Mouse (Mus musculus) embryonic facial prominence, embryonic 11.5 days (tissue): ENCODE measurements around the gene Tnni3. TPM values are rescaled to one million over a fixed set of nuclear protein-coding genes. Genes with fewer than 3 reads are reported as not detected.
A peak's percentile ranks its signal among the peaks of the same experiment; 100 is the strongest.

Experiments
- ATAC-seq: fragments of 200-750 bp; cut with Nextera tagmentation; replicated peaks from 2 replicates; pipeline ENCODE4 v1.8.0; 2017; ENCODE audit warnings: low read depth; ENCODE audit not compliant: insufficient number of reproducible peaks, low FRiP score, low TSS enrichment
- DNase-seq: peaks from one replicate; pipeline ENCODE4 v3.0.0-alpha.2; 2015; ENCODE audit warnings: low spot score
- H3K27ac ChIP-seq: fragments of 300-500 bp; sonication (generic); replicated peaks from 2 replicates; pipeline ENCODE4 v1.5.1; 2014; ENCODE audit warnings: mild to moderate bottlenecking, low read depth, low read length, control low read depth
- H3K27me3 ChIP-seq: fragments of 300-500 bp; sonication (generic); 2 replicates; pipeline ENCODE4 v1.6.1; 2014; ENCODE audit warnings: mild to moderate bottlenecking, low read length, moderate library complexity, mixed read lengths; ENCODE audit not compliant: control insufficient read depth, insufficient read depth
- H3K36me3 ChIP-seq: fragments of 300-500 bp; sonication (generic); replicated peaks from 2 replicates; pipeline ENCODE4 v1.6.1; 2014; ENCODE audit warnings: low read depth, mild to moderate bottlenecking, low read length, moderate library complexity, mixed read lengths; ENCODE audit not compliant: control insufficient read depth, insufficient read depth
- H3K4me1 ChIP-seq: fragments of 300-500 bp; sonication (generic); 2 replicates; pipeline ENCODE4 v1.6.1; 2014; ENCODE audit warnings: low read length, mixed read lengths; ENCODE audit not compliant: control insufficient read depth, insufficient read depth
- H3K4me2 ChIP-seq: fragments of 300-500 bp; sonication (generic); 2 replicates; pipeline ENCODE4 v1.6.1; 2014; ENCODE audit warnings: low read depth, mild to moderate bottlenecking, control low read depth, low read length, moderate library complexity
- H3K4me3 ChIP-seq: fragments of 300-500 bp; sonication (generic); 2 replicates; pipeline ENCODE4 v1.5.1; 2014; ENCODE audit warnings: low read depth, low read length, control low read depth
- H3K9ac ChIP-seq: fragments of 300-500 bp; sonication (generic); replicated peaks from 2 replicates; pipeline ENCODE4 v1.6.1; 2014; ENCODE audit warnings: mild to moderate bottlenecking, control low read depth, low read length
- H3K9me3 ChIP-seq: fragments of 300-500 bp; sonication (generic); replicated peaks from 2 replicates; pipeline ENCODE4 v1.6.1; 2016; ENCODE audit warnings: mild to moderate bottlenecking, low read length, inconsistent platforms, mixed read lengths; ENCODE audit not compliant: control insufficient read depth
- WGBS: fragments of 180-500 bp; shearing (Covaris S2); extraction: QIAGEN DNeasy Blood & Tissue Kit; methylation state at CpG from one replicate; pipeline ENCODE4 v1.1.7; 2014; 5-methylcytosine and 5-hydroxymethylcytosine counted together
- polyA plus RNA-seq: library from polyadenylated mRNA; unstranded; fragments of >200 nt; fragmentation: Nextera tagmentation; extraction: Ambion mirVana; gene quantifications from 2 replicates; pipeline ENCODE4 v1.2.1, GENCODE M21; 2014

Gene Tnni3
- polyA plus RNA-seq, 1 experiment from 2014 or later, result 9.9 TPM

DNA sequence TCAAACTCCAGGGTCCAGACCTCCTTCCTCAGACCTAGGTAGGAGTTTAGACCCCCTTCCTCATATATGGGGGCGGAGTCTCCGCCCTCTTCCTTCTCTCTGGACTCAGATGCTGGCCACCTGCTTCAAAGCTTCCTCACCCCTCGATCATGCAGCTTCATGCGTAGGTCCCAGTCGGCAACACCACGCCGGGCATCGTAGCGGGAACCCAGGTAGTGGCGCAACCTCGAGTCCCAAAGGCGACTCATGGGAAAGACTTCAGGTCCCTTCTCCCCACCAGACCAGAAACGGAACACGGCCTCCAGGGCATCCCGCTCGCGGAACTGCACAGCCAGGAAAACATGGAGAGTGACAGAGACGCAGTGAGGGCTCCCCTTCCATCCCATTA lies 3.3 kb upstream of the Tnni3 start:
- ATAC-seq, result 0 out of 2 replicates have a peak, but pooled peaks have one; percentile 2

DNA sequence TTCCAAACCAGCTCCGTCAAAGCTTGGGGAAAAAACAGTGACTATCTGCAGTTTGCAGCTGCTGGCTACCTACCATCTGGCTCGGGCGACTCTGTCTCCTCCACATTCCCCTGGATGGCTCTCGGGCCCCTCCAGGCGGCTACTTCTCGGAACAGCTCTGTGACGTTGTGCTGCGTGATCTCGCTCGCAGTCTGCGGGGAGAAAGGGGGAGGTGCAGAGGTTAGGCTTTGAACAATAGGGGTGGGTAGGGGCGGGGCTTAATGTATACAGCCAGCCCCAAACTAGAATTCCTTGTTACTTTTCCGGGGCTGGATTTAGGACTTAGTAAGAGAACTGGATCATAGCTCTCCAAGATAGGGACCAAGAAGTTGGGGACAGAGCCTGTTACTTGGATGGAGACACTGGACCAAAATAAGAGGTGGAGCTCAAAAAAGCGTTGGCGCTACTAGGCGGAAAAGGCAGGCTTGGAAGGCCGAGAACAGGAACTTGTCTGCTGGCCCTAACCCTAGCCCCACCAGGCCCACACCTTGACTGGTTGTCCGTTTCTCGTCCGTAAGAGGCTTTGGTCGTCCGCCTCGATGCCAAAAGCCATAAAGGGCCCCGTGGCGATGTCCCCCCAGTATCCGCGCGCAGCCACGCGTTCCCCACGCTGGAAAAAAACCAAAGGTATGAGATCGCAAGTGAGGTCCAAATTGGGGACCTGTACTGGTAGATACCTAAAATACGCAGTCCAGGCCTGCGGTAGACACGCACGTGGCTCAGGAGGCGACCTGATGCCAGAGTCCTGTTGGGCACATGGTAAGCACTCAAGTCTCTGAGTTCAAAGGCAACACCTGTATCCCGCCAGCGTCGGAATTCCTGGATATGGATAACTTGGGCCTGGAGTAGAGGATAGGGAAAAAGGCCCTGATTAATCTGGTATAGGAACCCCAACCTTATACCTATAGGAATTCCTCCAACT lies 2.6 kb upstream of the Tnni3 start:
- Histone ChIP-seq H3K4me1 (no peaks in the 10 kb centered on the region), H3K36me3 (no peaks in the 10 kb centered on the region), H3K27me3 (0 out of 2 replicates have a peak, but pooled peaks cover 1% of the 10 kb centered on the region), H3K9me3 (no peaks in the 10 kb centered on the region), H3K9ac (peak overlapping the region; percentile 61), H3K4me3 (peak overlapping the region; percentile 27), H3K4me2 (peak overlapping the region; percentile 56), H3K27ac (no peak overlapping the region)
- DNase-seq (peak; percentile 95), ATAC-seq (peak; percentile 85)
- 21% methylated on average over 40 of the region's 40 CpGs for WGBS

More for the DNA sequence above, 3.3 kb upstream of the Tnni3 start:
- H3K27ac ChIP-seq, result no peak overlapping the region
- H3K4me2 ChIP-seq, result peak overlapping the region; percentile 56
- no peaks in the 10 kb centered on the region for H3K9me3 ChIP-seq
- DNase-seq, result no peak
- no peaks in the 10 kb centered on the region for H3K4me1 ChIP-seq
- H3K27me3 ChIP-seq, result no peaks in the 10 kb centered on the region
- H3K4me3 ChIP-seq, result no peak overlapping the region
- H3K36me3 ChIP-seq, result no peaks in the 10 kb centered on the region
- 49% methylated on average over 18 of the region's 18 CpGs for WGBS
- H3K9ac ChIP-seq, result no peak overlapping the region

DNA sequence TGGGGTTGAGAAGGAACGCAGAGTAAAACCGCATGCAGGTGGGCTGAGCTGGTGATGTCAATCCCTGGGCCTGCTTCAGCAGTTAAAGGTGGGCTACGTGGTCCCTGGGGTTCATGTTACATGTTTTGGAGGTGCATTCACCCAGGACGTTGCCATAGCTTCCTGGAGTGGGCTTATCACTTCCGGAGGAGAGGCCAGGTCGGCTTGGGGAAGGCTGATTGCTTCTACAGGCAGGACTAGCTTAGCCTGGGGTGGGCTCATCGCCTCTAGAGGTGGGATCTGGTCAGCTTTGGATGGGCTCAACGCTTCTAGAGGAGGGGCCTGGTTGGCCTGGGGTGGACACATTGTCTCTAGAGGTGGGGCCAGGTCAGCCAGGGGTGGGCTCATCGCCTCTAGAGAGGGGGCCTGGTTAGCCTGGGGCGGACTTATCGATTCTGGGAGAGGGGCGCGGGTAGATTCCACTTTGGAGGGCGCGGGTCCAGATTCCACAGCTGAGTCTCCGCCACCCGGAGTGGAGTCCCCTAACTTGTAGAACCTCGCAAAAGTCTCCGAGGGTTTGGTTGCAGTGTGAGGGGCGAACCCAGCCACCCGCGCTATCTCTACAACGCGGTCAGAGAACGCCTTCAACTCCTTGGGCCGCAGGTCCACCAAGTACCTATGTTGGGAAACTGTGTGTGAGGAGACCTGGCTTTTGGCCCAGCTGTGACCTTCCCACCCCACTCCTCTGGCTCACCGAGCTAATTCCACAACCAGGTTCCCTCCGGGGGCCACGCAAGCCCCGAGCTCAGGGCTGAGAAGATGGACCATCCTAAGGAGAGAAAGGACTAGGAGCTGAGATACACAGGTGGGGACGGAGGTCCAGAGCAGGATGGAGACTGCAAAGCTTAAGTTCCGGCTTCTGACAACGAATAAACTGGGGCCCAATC lies 561 bp downstream of the Tnni3 start:
- Histone ChIP-seq H3K27me3 (0 out of 2 replicates have a peak, but pooled peaks cover 4% of the 10 kb centered on the region), H3K27ac (no peak overlapping the region), H3K4me1 (no peaks in the 10 kb centered on the region), H3K36me3 (no peaks in the 10 kb centered on the region), H3K4me2 (no peak overlapping the region), H3K4me3 (no peak overlapping the region), H3K9ac (no peak overlapping the region), H3K9me3 (no peaks in the 10 kb centered on the region)
- WGBS, result 89% methylated on average over 33 of the region's 33 CpGs
- no peak for ATAC-seq
- DNase-seq, result no peak

GRCm38 (mm10) chr7:4522292-4522691 lies 1.7 kb downstream of the Tnni3 start:
- 0 out of 2 replicates have a peak, but pooled peaks cover 4% of the 10 kb centered on the region for H3K27me3 ChIP-seq
- H3K9ac ChIP-seq, result no peak overlapping the region
- 82% methylated on average over 6 of the region's 6 CpGs for WGBS
- no peak overlapping the region for H3K27ac ChIP-seq
- no peak overlapping the region for H3K4me3 ChIP-seq
- H3K36me3 ChIP-seq, result no peaks in the 10 kb centered on the region
- H3K4me2 ChIP-seq, result no peak overlapping the region
- H3K4me1 ChIP-seq, result no peaks in the 10 kb centered on the region
- no peak for ATAC-seq
- H3K9me3 ChIP-seq, result no peaks in the 10 kb centered on the region
- no peak for DNase-seq

GRCm38 (mm10) chr7:4521231-4522003 lies 2.6 kb downstream of the Tnni3 start:
- 32% methylated on average over 32 of the region's 32 CpGs for WGBS
- 0 out of 2 replicates have a peak, but pooled peaks cover 4% of the 10 kb centered on the region for H3K27me3 ChIP-seq
- peak overlapping the region; percentile 31 for H3K4me2 ChIP-seq
- H3K36me3 ChIP-seq, result no peaks in the 10 kb centered on the region
- H3K27ac ChIP-seq, result no peak overlapping the region
- H3K4me1 ChIP-seq, result no peaks in the 10 kb centered on the region
- H3K4me3 ChIP-seq, result peak overlapping the region; percentile 3; the same call in 1 of the 2 replicates
- peak; percentile 40 for DNase-seq
- H3K9me3 ChIP-seq, result no peaks in the 10 kb centered on the region
- ATAC-seq, result no peak
- no peak overlapping the region for H3K9ac ChIP-seq

DNA sequence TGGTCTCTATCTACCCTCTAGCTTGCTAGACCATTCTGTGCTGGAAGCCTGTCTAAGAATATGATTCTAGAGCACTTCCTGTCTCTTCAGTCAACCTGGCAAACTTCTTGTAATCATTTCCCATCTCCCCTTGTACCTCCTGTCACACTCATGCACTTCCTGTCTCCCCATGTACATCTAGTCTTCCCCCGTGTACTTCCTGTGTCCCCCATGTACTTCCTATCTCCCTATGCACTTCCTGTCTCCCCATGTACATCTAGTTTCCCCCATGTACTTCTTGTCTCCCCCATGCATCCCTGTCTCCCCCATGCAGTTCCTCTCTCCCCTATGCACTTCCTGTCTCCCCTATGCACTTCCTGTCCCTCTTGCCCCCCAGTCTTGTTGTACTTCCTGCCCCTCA lies 5.5 kb downstream of the Tnni3 start:
- 79% methylated on average over 1 of the region's 1 CpGs for WGBS
- Histone ChIP-seq H3K9me3 (no peaks in the 10 kb centered on the region), H3K27me3 (0 out of 2 replicates have a peak, but pooled peaks cover 4% of the 10 kb centered on the region), H3K36me3 (no peaks in the 10 kb centered on the region), H3K9ac (no peak overlapping the region), H3K4me1 (no peaks in the 10 kb centered on the region), H3K4me3 (no peak overlapping the region), H3K27ac (no peak overlapping the region), H3K4me2 (no peak overlapping the region)
- DNase-seq (no peak), ATAC-seq (no peak)

DNA sequence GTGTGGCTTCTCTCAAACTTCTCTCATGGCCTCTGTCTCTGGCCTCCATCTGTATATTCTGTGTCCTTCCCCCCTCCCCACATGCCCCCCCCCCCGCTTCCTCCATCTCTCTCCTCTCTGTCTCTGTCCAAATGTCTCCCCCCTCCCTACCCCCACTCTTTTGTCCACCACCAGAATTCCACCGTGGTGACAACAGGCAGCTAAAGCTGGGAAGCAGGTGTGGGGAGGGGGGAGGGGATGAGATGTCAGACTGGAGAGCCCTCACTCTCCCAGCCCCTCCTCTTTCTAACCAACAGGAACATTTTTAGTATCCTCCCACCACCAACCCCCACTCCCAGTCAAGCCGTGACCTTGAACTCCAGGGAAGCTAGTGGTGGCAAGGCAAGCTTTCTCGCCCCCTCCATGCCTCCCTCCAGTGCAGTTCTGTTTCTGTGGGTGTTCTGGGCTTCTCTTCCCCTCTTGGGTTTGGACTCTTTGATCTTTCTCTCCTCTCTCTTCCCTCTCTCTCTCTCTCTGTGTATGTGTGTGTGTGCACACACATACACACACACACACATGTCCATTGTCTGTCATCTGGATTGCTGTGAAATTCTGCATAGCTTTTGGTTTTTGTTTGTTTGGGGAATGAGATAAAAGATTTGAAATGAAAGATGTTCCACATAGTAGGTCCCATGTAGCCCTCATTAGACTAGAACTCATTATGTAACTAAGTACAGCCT lies 7.5 kb downstream of the Tnni3 start, which contains the start of gene Tnnt1:
TSS of gene Tnnt1 (minus strand) at position 51 of the 719 bp plus-strand sequence.
- 17% methylated on average over 3 of the region's 4 CpGs for WGBS
- H3K4me1 ChIP-seq, result no peaks in the 10 kb centered on the region
- no peak within 1 kb of the TSS for H3K4me2 ChIP-seq
- ATAC-seq (peak; percentile 36; the same call in 1 of the 2 replicates), DNase-seq (peak; percentile 51)
- no peak within 1 kb of the TSS for H3K27ac ChIP-seq
- H3K9me3 ChIP-seq, result no peaks in the 10 kb centered on the region
- H3K4me3 ChIP-seq, result no peak within 1 kb of the TSS
- H3K36me3 ChIP-seq, result no peaks in the 10 kb centered on the region
- 0 out of 2 replicates have a peak, but pooled peaks cover under 1% of the 10 kb centered on the region for H3K27me3 ChIP-seq
- H3K9ac ChIP-seq, result peak within 1 kb of the TSS; percentile 1; the same call in 1 of the 2 replicates
